Mouse (Mus musculus) C2C12 (cell line): ENCODE data around the gene Psme1. TPM values are rescaled to one million over a fixed set of nuclear protein-coding genes. Genes with fewer than 3 reads are reported as not detected.

Experiments
- H3K27me3 ChIP-seq: one replicate; pipeline ENCODE4 v1.6.1; 2011; ENCODE audit not compliant: control insufficient read depth, insufficient read depth, insufficient read length
- H3K36me3 ChIP-seq: one replicate; pipeline ENCODE4 v1.6.1; 2011; ENCODE audit not compliant: control insufficient read depth, insufficient read depth
- H3K4me3 ChIP-seq: one replicate; pipeline ENCODE4 v1.5.1; 2011; ENCODE audit warnings: mild to moderate bottlenecking, control low read depth; ENCODE audit not compliant: poor library complexity, insufficient read depth, severe bottlenecking
- H3K79me2 ChIP-seq: one replicate; pipeline ENCODE4 v1.6.1; 2011; ENCODE audit not compliant: control insufficient read depth, insufficient read depth
- H3K79me3 ChIP-seq: one replicate; pipeline ENCODE4 v1.6.1; 2011; ENCODE audit warnings: low read depth, control low read depth
- H3ac ChIP-seq: one replicate; pipeline ENCODE3; 2011; ENCODE audit warnings: low read depth; ENCODE audit not compliant: control insufficient read depth, insufficient read length
- CEBPB ChIP-seq: IDR thresholded peaks from one replicate; pipeline ENCODE4 v1.6.1; 2011; ENCODE audit warnings: low read depth, mild to moderate bottlenecking, control low read depth, moderate library complexity
- CTCF ChIP-seq: IDR thresholded peaks from one replicate; pipeline ENCODE4 v1.5.1; 2011; ENCODE audit not compliant: control insufficient read depth, insufficient read depth, insufficient read length
- FOSL1 ChIP-seq: IDR thresholded peaks from one replicate; pipeline ENCODE4 v1.8.0; 2011; ENCODE audit warnings: mild to moderate bottlenecking, low read length; ENCODE audit not compliant: poor library complexity, insufficient read depth, severe bottlenecking
- MAX ChIP-seq: IDR thresholded peaks from one replicate; pipeline ENCODE4 v1.6.1; 2011; ENCODE audit warnings: mild to moderate bottlenecking, control low read depth
- MYOD1 ChIP-seq: IDR thresholded peaks from one replicate; pipeline ENCODE4 v1.6.1; 2011; ENCODE audit warnings: low read depth; ENCODE audit not compliant: control insufficient read depth, insufficient read length
- MYOG ChIP-seq: IDR thresholded peaks from one replicate; pipeline ENCODE4 v1.6.1; 2011; ENCODE audit not compliant: control insufficient read depth, insufficient read length; ENCODE audit errors: extremely low read depth
- USF1 ChIP-seq: IDR thresholded peaks from one replicate; pipeline ENCODE4 v1.6.1; 2011; ENCODE audit warnings: low read depth, mild to moderate bottlenecking, control low read depth, moderate library complexity
- polyA plus RNA-seq: library from polyadenylated mRNA; unstranded; fragments of >200 nt; fragmentation: generic; extraction: Trizol; gene quantifications from one replicate; pipeline ENCODE4 v1.2.1, GENCODE M21; 2012; ENCODE audit warnings: missing spikeins

Psme1 gene
- polyA plus RNA-seq, 1 experiment: 63.7 TPM

- peaks cover 16% of the 10 kb centered on the region for H3K36me3 ChIP-seq
- TF ChIP-seq MAX (no peak), CEBPB (no peak), MYOD1 (no peak), USF1 (no peak), MYOG (no peak), FOSL1 (no peak), CTCF (no peak)
- peaks cover 23% of the 10 kb centered on the region for H3K79me3 ChIP-seq
- peaks cover 43% of the 10 kb centered on the region for H3K79me2 ChIP-seq
- no peak overlapping the region for H3ac ChIP-seq
- no peak overlapping the region for H3K4me3 ChIP-seq
- no peaks in the 10 kb centered on the region for H3K27me3 ChIP-seq
Measured at GRCm38 (mm10) chr14:55589271-55589670, 11.3 kb downstream of the Psme1 start.

- Histone ChIP-seq H3K4me3 (peak overlapping the region; percentile 89), H3K79me2 (peaks cover 44% of the 10 kb centered on the region), H3K27me3 (no peaks in the 10 kb centered on the region), H3K36me3 (peaks cover 22% of the 10 kb centered on the region), H3K79me3 (peaks cover 23% of the 10 kb centered on the region), H3ac (peak overlapping the region; percentile 74)
- TF ChIP-seq FOSL1 (no peak), CTCF (no peak), USF1 (no peak), MYOG (no peak), MAX (no peak), MYOD1 (no peak), CEBPB (no peak)
Measured at GRCm38 (mm10) chr14:55589771-55590448, 12.0 kb downstream of the Psme1 start.

- Histone ChIP-seq H3K79me2 (peaks cover 44% of the 10 kb centered on the region), H3ac (peak within 1 kb of the TSS; percentile 92), H3K79me3 (peaks cover 23% of the 10 kb centered on the region), H3K4me3 (peak within 1 kb of the TSS; percentile 89), H3K36me3 (peaks cover 30% of the 10 kb centered on the region), H3K27me3 (no peaks in the 10 kb centered on the region)
- no peak for TF ChIP-seq MYOD1
- no peak for TF ChIP-seq CTCF
- no peak for TF ChIP-seq MAX
- no peak for TF ChIP-seq MYOG
- no peak for TF ChIP-seq FOSL1
- no peak for TF ChIP-seq CEBPB
- TF ChIP-seq USF1: no peak
Measured at GRCm38 (mm10) chr14:55590748-55591330, 12.9 kb downstream of the Psme1 start, which contains the start of gene Psme2. Gene Psme2 (minus strand): TSS chr14:55591113.

- Histone ChIP-seq H3K79me2 (peaks cover 44% of the 10 kb centered on the region), H3K79me3 (peaks cover 23% of the 10 kb centered on the region), H3K36me3 (peaks cover 34% of the 10 kb centered on the region), H3K4me3 (peak within 1 kb of the TSS; percentile 89), H3ac (peak within 1 kb of the TSS; percentile 92), H3K27me3 (no peaks in the 10 kb centered on the region)
- TF ChIP-seq CEBPB: no peak
Measured at GRCm38 (mm10) chr14:55591331-55591891, 13.5 kb downstream of the Psme1 start, which contains the start of gene Rnf31. Gene Rnf31 (plus strand): TSS chr14:55591708.

- TF ChIP-seq CTCF: no peak
- TF ChIP-seq CEBPB: no peak
- no peak for TF ChIP-seq USF1
- TF ChIP-seq MYOD1: no peak
- no peak for TF ChIP-seq MYOG
- no peak for TF ChIP-seq FOSL1
- no peak for TF ChIP-seq MAX
- Histone ChIP-seq H3K4me3 (peak overlapping the region; percentile 89), H3ac (peak overlapping the region; percentile 92), H3K36me3 (peaks cover 42% of the 10 kb centered on the region), H3K79me2 (peaks cover 44% of the 10 kb centered on the region), H3K79me3 (peaks cover 23% of the 10 kb centered on the region), H3K27me3 (no peaks in the 10 kb centered on the region)
Measured at GRCm38 (mm10) chr14:55592226-55592625, 14.3 kb downstream of the Psme1 start.
